Mouse (Mus musculus) hindbrain, embryonic 15.5 days (tissue): Measurements from ENCODE around the gene AC134908.4. TPM values are rescaled to one million over a fixed set of nuclear protein-coding genes. Genes with fewer than 3 reads are reported as not detected.

Experiments
- ATAC-seq: fragments of 200-750 bp; cut with Nextera tagmentation; 2 replicates; pipeline ENCODE4 v1.8.0; 2017; ENCODE audit warnings: low read depth, moderate number of reproducible peaks, moderate TSS enrichment; ENCODE audit not compliant: low FRiP score
- H3K27ac ChIP-seq: fragments of 300-500 bp; sonication (generic); replicated peaks from 2 replicates; pipeline ENCODE4 v1.5.1; 2015; ENCODE audit warnings: mild to moderate bottlenecking, inconsistent platforms
- H3K27me3 ChIP-seq: fragments of 300-500 bp; sonication (generic); 2 replicates; pipeline ENCODE4 v1.6.1; 2015; ENCODE audit warnings: control low read depth, inconsistent platforms
- H3K36me3 ChIP-seq: fragments of 300-500 bp; sonication (generic); 2 replicates; pipeline ENCODE4 v1.6.1; 2015; ENCODE audit warnings: control low read depth, inconsistent platforms
- H3K4me1 ChIP-seq: fragments of 300-500 bp; sonication (generic); replicated peaks from 2 replicates; pipeline ENCODE4 v1.6.1; 2015; ENCODE audit warnings: control low read depth, inconsistent platforms
- H3K4me2 ChIP-seq: fragments of 300-500 bp; sonication (generic); 2 replicates; pipeline ENCODE4 v1.6.1; 2015; ENCODE audit warnings: moderate library complexity, mild to moderate bottlenecking, inconsistent platforms
- H3K4me3 ChIP-seq: fragments of 300-500 bp; sonication (generic); 2 replicates; pipeline ENCODE4 v1.5.1; 2015; ENCODE audit warnings: mild to moderate bottlenecking, inconsistent platforms
- H3K9ac ChIP-seq: fragments of 300-500 bp; sonication (generic); 2 replicates; pipeline ENCODE4 v1.6.1; 2015; ENCODE audit warnings: inconsistent platforms
- H3K9me3 ChIP-seq: fragments of 300-500 bp; sonication (generic); 2 replicates; pipeline ENCODE4 v1.6.1; 2016; ENCODE audit warnings: control low read depth, inconsistent platforms
- WGBS: fragments of 180-500 bp; shearing (Covaris S2); methylation state at CpG from one replicate; pipeline ENCODE4 v1.1.7; 2015; 5-methylcytosine and 5-hydroxymethylcytosine counted together
- polyA plus RNA-seq: library from polyadenylated mRNA; unstranded; fragments of >200 nt; fragmentation: Nextera tagmentation; extraction: Ambion mirVana; gene quantifications from 2 replicates; pipeline ENCODE4 v1.2.1, GENCODE M21; 2015

The AC134908.4 gene
- polyA plus RNA-seq, 1 experiment from 2014 or later: not detected

- Histone ChIP-seq H3K4me3 (no peak overlapping the region), H3K9me3 (no peaks in the 10 kb centered on the region), H3K4me1 (peaks cover 30% of the 10 kb centered on the region), H3K36me3 (peaks cover 26% of the 10 kb centered on the region), H3K27ac (0 out of 2 replicates have a peak overlapping the region, but pooled peaks have one; percentile 18), H3K27me3 (no peaks in the 10 kb centered on the region), H3K9ac (0 out of 2 replicates have a peak overlapping the region, but pooled peaks have one; percentile 18), H3K4me2 (peak overlapping the region; percentile 14; the same call in 1 of the 2 replicates)
- no peak for ATAC-seq
- 69% methylated on average over 7 of the region's 7 CpGs for WGBS
These were observed 12.4 kb downstream of the AC134908.4 start for GRCm38 (mm10) chr17:25783086-25783485.

DNA sequence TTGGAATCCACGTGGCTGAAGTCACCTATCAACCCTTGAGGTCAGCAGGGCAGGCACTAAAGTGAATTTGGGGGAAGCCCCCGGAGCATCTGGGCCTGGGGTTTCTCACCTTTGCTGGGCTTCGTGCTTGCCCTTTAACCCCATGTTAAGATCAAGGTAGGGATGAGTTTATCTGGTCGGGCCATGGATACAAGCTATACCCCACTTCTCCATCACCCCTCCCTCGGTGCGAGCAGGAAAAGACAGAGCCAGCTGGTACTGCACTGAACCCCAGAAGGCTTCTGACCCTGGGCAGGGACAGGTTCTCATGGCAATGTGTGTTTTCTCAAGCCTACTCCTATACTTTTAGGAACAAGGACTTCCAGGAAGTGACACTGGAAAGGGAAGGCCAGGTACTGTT is 14.1 kb downstream of the AC134908.4 start:
- Histone ChIP-seq H3K27ac (no peak overlapping the region), H3K36me3 (peaks cover 36% of the 10 kb centered on the region), H3K4me3 (no peak overlapping the region), H3K9me3 (no peaks in the 10 kb centered on the region), H3K27me3 (no peaks in the 10 kb centered on the region), H3K9ac (no peak overlapping the region), H3K4me2 (no peak overlapping the region), H3K4me1 (peaks cover 30% of the 10 kb centered on the region)
- 81% methylated on average over 6 of the region's 6 CpGs for WGBS
- no peak for ATAC-seq

- H3K4me1 ChIP-seq: peaks cover 13% of the 10 kb centered on the region
- peaks cover 31% of the 10 kb centered on the region for H3K36me3 ChIP-seq
- no peak overlapping the region for H3K4me3 ChIP-seq
- WGBS: 96% methylated on average over 5 of the region's 5 CpGs
- H3K9me3 ChIP-seq: no peaks in the 10 kb centered on the region
- no peak overlapping the region for H3K9ac ChIP-seq
- ATAC-seq: no peak
- no peak overlapping the region for H3K4me2 ChIP-seq
- no peak overlapping the region for H3K27ac ChIP-seq
- no peaks in the 10 kb centered on the region for H3K27me3 ChIP-seq
These were observed 17.5 kb downstream of the AC134908.4 start for GRCm38 (mm10) chr17:25777948-25778347.

- Histone ChIP-seq H3K4me3 (no peak overlapping the region), H3K4me1 (peaks cover 10% of the 10 kb centered on the region), H3K27me3 (no peaks in the 10 kb centered on the region), H3K4me2 (no peak overlapping the region), H3K27ac (no peak overlapping the region), H3K9ac (no peak overlapping the region), H3K36me3 (peaks cover 14% of the 10 kb centered on the region; the same call in 1 of the 2 replicates), H3K9me3 (no peaks in the 10 kb centered on the region)
- ATAC-seq: no peak
- 74% methylated on average over 10 of the region's 10 CpGs for WGBS
These were observed 20.0 kb downstream of the AC134908.4 start for GRCm38 (mm10) chr17:25775318-25776062.

DNA sequence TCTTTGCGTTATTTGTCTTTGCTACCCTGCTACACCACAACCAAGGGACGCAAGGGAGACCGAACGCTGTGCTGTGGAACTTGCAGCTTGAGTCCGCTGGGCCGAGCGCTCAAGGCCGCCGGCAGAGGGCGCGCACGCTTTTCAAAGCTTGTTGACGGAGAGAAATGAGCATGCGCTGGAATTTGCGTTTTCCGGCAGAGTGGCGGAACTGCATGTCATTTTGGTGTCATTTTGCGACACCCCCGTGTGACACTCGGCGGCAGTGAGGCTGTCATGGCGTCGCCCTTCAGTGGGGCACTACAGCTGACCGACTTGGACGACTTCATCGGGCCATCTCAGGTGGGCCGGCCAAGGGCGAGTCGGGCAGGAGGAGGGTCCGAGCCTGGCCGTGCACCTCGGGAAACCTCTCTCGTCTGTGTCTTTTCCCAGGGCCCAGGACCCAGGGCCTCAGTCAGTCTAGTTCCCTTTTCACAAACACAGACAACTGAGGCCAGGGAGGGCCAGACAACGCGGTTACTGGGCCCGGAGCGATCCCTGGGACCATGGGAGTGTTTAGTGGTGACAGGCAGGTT is 21.8 kb downstream of the AC134908.4 start, which contains the start of gene Narfl:
TSS of gene Narfl (plus strand) at position 228 of the 572 bp plus-strand sequence.
- Histone ChIP-seq H3K36me3 (peaks cover 11% of the 10 kb centered on the region; the same call in 1 of the 2 replicates), H3K4me2 (peak within 1 kb of the TSS; percentile 85), H3K27me3 (0 out of 2 replicates have a peak, but pooled peaks cover 6% of the 10 kb centered on the region), H3K9ac (peak within 1 kb of the TSS; percentile 82), H3K9me3 (no peaks in the 10 kb centered on the region), H3K27ac (peak within 1 kb of the TSS; percentile 60; the same call in 1 of the 2 replicates), H3K4me3 (peak within 1 kb of the TSS; percentile 86), H3K4me1 (peaks cover 10% of the 10 kb centered on the region)
- ATAC-seq: peak; percentile 86
- WGBS: under 1% methylated on average over 37 of the region's 37 CpGs

DNA sequence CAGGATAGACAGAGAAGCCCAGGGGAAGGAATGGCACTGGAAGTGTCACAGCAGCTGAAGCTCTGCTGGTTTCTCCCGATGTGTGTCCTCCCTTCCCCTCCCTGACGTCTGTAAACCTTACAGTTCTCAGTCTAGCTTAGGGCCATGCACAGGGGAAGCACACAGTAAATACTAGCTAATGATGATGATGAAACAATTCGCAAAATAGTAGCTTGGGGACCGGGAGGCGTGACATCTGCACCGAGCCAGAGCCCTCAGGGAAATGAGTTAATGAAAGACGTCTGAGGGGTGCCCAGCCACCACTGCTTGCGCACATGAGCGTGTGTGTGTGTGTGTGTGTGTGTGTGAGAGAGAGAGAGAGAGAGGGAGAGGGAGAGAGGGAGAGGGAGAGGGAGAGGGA is 26.1 kb downstream of the AC134908.4 start:
- Histone ChIP-seq H3K4me3 (no peak overlapping the region), H3K9ac (no peak overlapping the region), H3K36me3 (no peaks in the 10 kb centered on the region), H3K4me1 (peaks cover 3% of the 10 kb centered on the region), H3K27me3 (peaks cover 9% of the 10 kb centered on the region; the same call in 1 of the 2 replicates), H3K9me3 (no peaks in the 10 kb centered on the region), H3K4me2 (no peak overlapping the region), H3K27ac (no peak overlapping the region)
- 50% methylated on average over 9 of the region's 9 CpGs for WGBS
- ATAC-seq: no peak

- no peak for ATAC-seq
- Histone ChIP-seq H3K4me1 (no peaks in the 10 kb centered on the region), H3K9ac (no peak overlapping the region), H3K9me3 (no peaks in the 10 kb centered on the region), H3K27me3 (peaks cover 9% of the 10 kb centered on the region; the same call in 1 of the 2 replicates), H3K4me2 (no peak overlapping the region), H3K27ac (no peak overlapping the region), H3K36me3 (no peaks in the 10 kb centered on the region), H3K4me3 (no peak overlapping the region)
- 30% methylated on average over 5 of the region's 5 CpGs for WGBS
These were observed 29.6 kb downstream of the AC134908.4 start for GRCm38 (mm10) chr17:25765886-25766285.

GRCm38 (mm10) chr17:25762591-25762990 is 32.9 kb downstream of the AC134908.4 start:
- ATAC-seq: no peak
- Histone ChIP-seq H3K4me2 (no peak overlapping the region), H3K36me3 (no peaks in the 10 kb centered on the region), H3K4me3 (no peak overlapping the region), H3K27ac (no peak overlapping the region), H3K9ac (no peak overlapping the region), H3K27me3 (no peaks in the 10 kb centered on the region), H3K9me3 (no peaks in the 10 kb centered on the region), H3K4me1 (no peaks in the 10 kb centered on the region)
- WGBS: 29% methylated on average over 3 of the region's 3 CpGs

DNA sequence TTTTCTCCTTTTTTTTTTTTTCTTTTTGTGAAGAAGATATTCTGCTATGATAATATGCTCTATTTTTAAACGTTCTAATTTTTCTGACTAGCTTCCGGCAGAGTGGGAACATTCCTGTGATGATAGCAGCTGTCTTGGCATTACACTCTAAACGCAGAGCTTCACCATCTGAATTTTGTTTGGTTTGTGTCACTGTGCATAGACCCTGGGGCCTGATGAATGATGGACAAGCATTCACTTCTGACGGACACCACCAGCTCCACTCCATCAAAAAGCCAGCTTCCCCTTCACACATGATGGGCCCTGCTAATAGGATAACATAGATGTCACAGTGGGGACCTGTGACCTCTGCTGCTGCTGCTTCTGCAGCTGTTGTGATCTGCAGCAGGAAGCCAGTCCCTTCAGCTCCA is 33.9 kb downstream of the AC134908.4 start:
- no peak for ATAC-seq
- Histone ChIP-seq H3K4me3 (no peak overlapping the region), H3K9ac (no peak overlapping the region), H3K4me1 (no peaks in the 10 kb centered on the region), H3K36me3 (no peaks in the 10 kb centered on the region), H3K9me3 (no peaks in the 10 kb centered on the region), H3K4me2 (no peak overlapping the region), H3K27ac (no peak overlapping the region), H3K27me3 (no peaks in the 10 kb centered on the region)
- 34% methylated on average over 4 of the region's 4 CpGs for WGBS

DNA sequence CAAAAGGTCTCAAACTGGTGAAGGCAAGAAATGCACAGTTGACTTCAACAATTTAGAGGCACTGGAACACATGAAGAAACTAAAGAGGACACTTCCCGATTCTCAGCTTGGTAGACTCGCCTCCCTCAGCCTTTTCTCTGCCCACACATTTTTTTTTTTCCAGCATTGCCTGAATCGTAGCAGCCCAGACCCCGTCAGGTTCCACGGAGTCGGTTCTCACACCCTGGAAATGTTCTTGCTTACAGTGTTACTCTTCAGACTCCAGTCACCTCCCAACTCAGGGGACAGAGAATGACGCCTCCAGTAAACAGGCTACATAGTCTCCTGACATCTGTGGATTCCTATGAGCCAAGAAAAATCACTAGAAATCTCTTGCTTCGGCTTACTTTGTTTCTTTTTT is 35.3 kb downstream of the AC134908.4 start:
- H3K36me3 ChIP-seq: no peaks in the 10 kb centered on the region
- no peak for ATAC-seq
- H3K27ac ChIP-seq: no peak overlapping the region
- H3K4me1 ChIP-seq: no peaks in the 10 kb centered on the region
- H3K4me3 ChIP-seq: no peak overlapping the region
- 79% methylated on average over 8 of the region's 8 CpGs for WGBS
- H3K4me2 ChIP-seq: no peak overlapping the region
- no peak overlapping the region for H3K9ac ChIP-seq
- H3K27me3 ChIP-seq: no peaks in the 10 kb centered on the region
- no peaks in the 10 kb centered on the region for H3K9me3 ChIP-seq

DNA sequence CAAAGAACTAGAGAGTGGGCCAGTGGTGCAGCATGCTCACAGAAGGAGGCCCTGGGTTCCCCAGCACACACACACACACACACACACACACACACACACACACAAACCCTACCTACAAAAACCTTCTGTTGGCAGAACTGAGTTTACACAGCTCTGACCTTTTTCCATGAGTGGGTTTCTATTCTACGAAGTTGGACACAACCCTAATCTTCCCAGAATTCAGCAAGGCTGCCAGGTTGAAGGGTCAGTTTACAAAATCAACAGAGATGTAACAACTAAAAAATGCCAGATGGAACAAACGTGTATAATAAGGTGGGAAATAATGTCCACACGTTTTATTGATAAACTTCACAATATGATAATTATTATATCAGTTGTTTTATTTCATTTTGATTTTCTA is 37.8 kb downstream of the AC134908.4 start:
- no peaks in the 10 kb centered on the region for H3K9me3 ChIP-seq
- no peak overlapping the region for H3K4me3 ChIP-seq
- no peaks in the 10 kb centered on the region for H3K27me3 ChIP-seq
- no peak for ATAC-seq
- 75% methylated on average over 3 of the region's 3 CpGs for WGBS
- H3K4me1 ChIP-seq: no peaks in the 10 kb centered on the region
- H3K36me3 ChIP-seq: no peaks in the 10 kb centered on the region
- no peak overlapping the region for H3K27ac ChIP-seq
- H3K9ac ChIP-seq: no peak overlapping the region
- no peak overlapping the region for H3K4me2 ChIP-seq
